Mouse (Mus musculus): ENCODE results near the gene Rad51d.
A peak's percentile ranks its signal among the peaks of the same experiment; 100 is the strongest.

- TF ChIP-seq CTCF (IDR thresholded peaks at IDR 0.05; ENCODE audit: low read depth) (no peak), EP300 (IDR thresholded peaks at IDR 0.05; ENCODE audit: low read depth) (peak; percentile 97)
Observed at GRCm38 (mm10) chr11:82847571-82848000, 42.8 kb downstream of the Rad51d start.

All from liver, postnatal 0 days (tissue).